Mouse (Mus musculus): Measurements from ENCODE around the gene Spg21. TPM values are rescaled to one million over a fixed set of nuclear protein-coding genes. Genes with fewer than 3 reads are reported as not detected.

The Spg21 gene
- total RNA-seq (2021) = 10 to 100 TPM; 61.9 to 70.4 TPM
- long read RNA-seq, experiment 1, transcript Spg21-201 (9 exons, 2,680 nt) = major isoform, 72 of 75 reads
- long read RNA-seq, experiment 1, partial matches to known transcripts = 3 of 75 reads
- long read RNA-seq, experiment 1, other reads (novel, unspliced or antisense) = 0 of 75 reads
- long read RNA-seq, experiment 2, transcript Spg21-201 (9 exons, 2,680 nt) = major isoform, 29 of 29 reads
- long read RNA-seq, experiment 2, partial matches to known transcripts = 0 of 29 reads
- long read RNA-seq, experiment 2, other reads (novel, unspliced or antisense) = 0 of 29 reads

DNA sequence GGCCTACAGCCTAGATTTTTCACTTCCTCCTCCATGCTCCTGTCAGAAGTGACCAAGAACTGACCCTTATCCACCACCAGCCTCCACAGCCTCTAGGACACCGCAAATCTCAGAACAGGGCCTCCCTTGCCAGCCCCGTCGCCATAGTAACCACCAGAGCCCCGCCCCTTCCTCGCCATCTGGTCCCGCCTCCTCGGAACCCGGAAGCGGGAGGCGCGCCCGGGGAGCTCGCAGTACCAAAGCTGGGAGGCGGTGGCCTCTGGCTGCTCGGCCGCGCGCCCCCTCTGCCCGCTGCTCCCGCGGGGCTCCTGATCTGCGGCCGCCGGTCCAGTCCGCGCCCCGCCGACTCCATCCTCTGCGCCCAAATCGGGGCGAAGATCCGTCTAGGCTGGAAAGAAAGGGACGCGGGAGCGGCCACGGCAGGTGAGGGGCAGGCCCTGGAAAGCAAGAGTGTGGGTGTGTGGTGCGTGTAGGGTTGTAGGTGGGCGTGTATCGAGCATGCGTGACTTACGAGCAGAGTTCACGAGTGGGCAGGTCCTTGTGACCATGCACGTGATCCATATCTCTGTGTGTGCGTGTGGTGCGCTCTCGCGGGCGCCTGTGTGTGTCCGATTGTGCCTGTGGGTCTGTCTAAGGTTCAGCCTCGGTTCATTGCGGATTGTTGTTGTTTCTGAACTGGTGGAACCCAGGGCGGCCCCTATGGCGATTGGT, at the start of gene Spg21:
Gene Spg21, plus strand, starts transcription at position 216 of the 711 bp plus-strand sequence.
- DNase-seq = peak; percentile 98

- DNase-seq = no peak
Measured at GRCm38 (mm10) chr9:65411326-65411725, 49.4 kb upstream of the Spg21 start.

GRCm38 (mm10) chr9:65417738-65418137, 43.0 kb upstream of the Spg21 start:
- no peak for DNase-seq

- no peak for DNase-seq
Measured at GRCm38 (mm10) chr9:65419633-65420032, 41.1 kb upstream of the Spg21 start.

DNA sequence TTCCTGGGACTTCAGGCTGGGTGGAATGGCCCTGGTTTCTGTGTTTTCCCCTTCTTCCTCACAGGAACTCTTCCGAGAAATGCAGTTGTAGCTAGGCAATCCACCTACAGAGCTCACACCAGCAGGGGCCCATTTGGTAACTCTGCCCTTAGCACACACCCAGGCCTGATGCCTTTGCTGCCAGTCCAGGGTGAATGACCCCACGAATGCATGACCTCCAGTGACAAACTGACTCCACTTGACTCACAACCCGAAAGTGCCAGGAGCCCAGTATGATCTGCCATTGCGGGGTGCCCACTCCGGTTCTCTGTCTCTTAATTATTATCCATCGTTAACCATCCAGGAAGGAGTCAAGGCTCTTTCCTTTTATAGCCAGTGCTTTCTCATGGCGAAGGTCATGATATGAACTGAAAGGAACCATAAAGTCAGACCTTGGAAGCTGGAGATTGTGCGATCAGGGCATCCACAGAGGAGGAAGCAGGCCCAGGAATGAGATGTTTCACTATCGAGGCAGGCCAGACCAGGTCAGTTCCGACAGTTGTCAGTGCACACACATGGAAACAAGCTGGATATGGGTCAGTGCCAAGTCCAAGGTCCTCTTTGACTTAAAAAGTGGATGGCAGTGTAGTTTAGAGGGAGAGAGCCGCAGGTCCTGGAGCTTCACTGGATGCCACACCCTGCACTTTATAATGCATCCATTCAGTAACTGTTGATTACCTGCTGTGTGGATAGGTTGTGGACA, 37.8 kb upstream of the Spg21 start, which contains the start of gene Slc51b:
Gene Slc51b, minus strand, starts transcription at position 196 of the 742 bp plus-strand sequence.
- DNase-seq = peak; percentile 59 to 65

DNA sequence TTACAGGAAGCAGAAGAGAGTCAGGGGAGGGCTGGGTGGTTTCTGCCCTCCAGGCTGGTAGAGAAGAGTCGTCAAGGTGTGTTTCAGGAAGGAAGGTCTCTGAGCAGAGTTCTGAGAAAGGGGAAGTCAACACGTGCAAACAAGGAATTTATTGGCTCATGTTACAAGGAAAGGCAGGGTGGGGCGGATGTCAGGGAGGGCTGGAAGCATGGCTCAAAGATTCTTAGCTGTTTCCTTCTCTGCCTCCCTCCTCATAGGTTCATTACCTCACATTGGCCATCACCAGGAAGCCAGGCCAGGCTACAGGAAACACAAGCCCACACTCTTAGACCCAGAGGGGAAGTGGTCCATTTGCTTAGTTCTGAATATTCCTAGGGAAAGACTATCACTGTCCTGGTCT, 36.4 kb upstream of the Spg21 start:
- DNase-seq = no peak

- no peak for DNase-seq
Measured at GRCm38 (mm10) chr9:65427511-65427910, 33.2 kb upstream of the Spg21 start.

- no peak for DNase-seq
Measured at GRCm38 (mm10) chr9:65428003-65428402, 32.7 kb upstream of the Spg21 start.

- no peak for DNase-seq
Measured at GRCm38 (mm10) chr9:65430401-65430800, 30.3 kb upstream of the Spg21 start.

GRCm38 (mm10) chr9:65430921-65431320, 29.8 kb upstream of the Spg21 start:
- no peak for DNase-seq

DNA sequence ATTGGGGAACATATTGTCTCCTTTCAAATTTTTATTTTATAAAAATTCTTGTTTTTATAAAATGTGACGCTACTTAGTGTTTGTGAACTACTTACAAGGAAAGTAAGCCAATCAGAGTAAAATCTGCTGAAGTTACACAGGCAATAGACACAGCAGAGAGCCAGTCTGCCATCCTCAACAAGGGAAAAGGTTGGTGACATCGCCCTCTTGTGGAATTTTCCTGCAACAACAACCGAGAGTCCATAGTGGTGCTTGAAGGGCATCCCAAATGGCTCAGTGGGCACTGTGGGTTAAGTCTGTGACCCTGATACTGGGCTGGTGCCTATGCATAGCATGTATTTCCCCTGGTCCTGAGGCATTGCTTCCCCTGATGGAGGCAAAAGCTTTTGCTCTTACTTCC, 28.5 kb upstream of the Spg21 start:
- peak; percentile 82 to 86 for DNase-seq

- peak; percentile 56 to 69 for DNase-seq
Measured at GRCm38 (mm10) chr9:65434140-65434539, 26.6 kb upstream of the Spg21 start.

GRCm38 (mm10) chr9:65435211-65435610, 25.5 kb upstream of the Spg21 start:
- DNase-seq = no peak

DNA sequence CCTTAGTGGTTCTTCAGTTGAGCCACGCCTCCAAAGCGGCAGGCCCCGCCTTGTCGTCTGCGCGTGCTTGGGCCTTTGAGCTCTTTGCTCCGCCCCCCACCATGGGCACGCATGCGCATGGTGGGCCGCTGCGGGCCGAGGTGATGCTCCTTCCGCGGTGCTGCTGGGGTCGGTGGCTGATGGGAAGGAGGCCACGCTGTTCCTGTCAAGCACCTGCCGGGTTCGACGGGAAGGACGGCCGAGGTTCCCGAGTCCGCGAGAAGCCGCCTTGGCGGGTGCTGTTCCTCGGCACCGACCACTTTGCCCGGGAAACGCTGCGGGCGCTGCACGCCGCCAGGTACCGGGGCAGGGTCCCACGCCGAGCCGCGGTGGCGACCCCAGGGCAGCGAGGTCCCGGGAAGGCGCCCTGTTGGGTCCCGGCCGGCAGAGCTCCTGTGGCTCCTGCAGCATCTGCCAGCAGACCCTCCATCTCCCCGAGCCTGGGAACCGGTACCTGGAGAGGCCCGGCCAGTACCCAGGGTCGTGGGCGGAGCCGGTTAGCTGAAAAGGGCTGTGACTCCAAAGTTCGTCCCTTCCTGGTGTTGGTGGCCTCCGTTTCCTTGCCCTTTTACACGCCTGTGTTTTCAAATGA, 25.0 kb upstream of the Spg21 start, which contains the start of gene Mtfmt:
Gene Mtfmt, plus strand, starts transcription at position 112 of the 631 bp plus-strand sequence.
- peak; percentile 95 to 98 for DNase-seq

GRCm38 (mm10) chr9:65444692-65445091, 16.1 kb upstream of the Spg21 start:
- DNase-seq = no peak

GRCm38 (mm10) chr9:65447951-65448350, 12.8 kb upstream of the Spg21 start:
- DNase-seq = no peak

GRCm38 (mm10) chr9:65458975-65459374, 1.8 kb upstream of the Spg21 start:
- DNase-seq = no peak

DNA sequence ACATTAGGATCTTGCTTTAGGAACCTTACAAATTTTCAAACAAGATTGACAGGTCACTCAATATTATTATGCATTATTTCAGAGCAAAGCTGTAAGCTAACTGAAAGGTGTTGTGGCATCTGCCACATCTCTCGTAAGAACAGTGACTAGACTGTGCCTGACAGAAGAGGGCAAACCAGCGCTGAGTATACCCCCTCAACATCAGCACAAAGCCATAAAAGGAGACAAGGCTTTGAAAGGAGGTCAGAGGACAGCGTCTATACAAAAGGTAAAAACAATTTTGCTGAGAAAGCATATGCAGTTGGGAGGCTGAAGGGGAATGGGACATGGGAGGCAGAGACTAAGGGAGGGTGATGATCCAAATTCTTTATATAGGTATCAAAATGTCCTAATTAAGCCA, 549 bp upstream of the Spg21 start:
- DNase-seq = no peak

DNA sequence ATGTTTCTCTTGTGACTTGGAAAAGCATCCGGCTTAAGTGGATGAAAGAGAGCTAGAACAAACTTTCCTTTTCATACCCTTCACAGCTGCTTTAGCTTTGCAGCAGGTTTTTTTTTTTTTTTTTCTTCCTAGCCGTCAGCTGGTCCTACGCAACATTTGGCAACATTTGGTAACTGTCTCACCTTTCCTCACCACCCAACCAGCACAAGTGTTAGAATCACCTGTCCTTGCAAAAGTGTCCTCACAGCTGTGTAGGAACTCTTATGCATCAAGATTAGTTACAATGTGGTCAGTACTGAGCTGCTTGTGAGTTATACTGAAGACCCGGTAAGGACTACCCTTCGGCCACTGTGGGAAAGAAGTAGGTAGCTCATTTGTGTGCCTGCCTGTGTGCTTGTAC, 1.8 kb downstream of the Spg21 start:
- no peak for DNase-seq

GRCm38 (mm10) chr9:65464161-65464560, 3.4 kb downstream of the Spg21 start:
- DNase-seq = peak; percentile 82 to 85

- no peak for DNase-seq
Measured at GRCm38 (mm10) chr9:65465241-65465640, 4.5 kb downstream of the Spg21 start.

GRCm38 (mm10) chr9:65467686-65468085, 6.9 kb downstream of the Spg21 start:
- DNase-seq = peak; percentile 17 to 40

All from adrenal gland, postnatal 36 days (tissue).